Mouse (Mus musculus): ENCODE results near the gene Rab3il1. TPM values are rescaled to one million over a fixed set of nuclear protein-coding genes. Genes with fewer than 3 reads are reported as not detected.

Gene Rab3il1
- 10.5 and 13.8 TPM in 2 replicates for polyA plus RNA-seq (2012; rRNA removed)

DNA sequence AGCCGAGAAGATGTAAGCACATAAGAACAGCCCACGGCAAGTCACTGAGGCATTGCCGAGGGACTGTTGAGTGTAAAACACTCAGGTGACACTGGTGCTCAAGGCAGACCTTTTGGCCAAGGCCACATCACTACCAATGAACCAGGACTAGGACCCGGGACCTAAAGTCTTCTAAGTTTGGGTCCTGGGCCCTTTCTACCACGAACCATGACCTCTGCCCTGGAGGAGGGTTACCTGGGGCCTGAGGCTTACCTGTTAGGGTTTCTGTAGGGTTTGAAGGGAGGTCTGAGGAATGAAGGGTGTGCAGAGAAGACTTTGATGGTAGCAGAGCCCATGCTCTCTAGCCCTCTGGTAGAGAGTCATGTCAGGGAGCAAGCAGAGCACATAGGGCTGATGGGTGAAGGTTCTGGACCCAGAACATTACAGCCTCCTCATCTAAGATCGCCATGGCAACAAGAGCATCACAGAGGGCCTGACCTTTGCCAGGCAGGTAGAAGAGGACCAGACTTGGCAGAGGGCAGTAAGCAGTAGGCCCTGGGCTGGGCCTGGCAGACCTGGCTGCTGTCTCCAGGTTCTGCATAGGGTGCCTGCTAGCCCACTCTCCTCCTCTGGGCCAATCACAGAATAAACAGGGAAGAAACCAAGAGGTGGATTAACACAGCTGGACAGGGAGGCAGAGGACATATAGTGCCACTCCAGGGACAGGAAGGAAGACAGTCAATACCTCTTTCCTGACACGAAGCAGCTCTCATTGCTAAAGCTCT is at the start of gene Rab3il1, which contains the start of gene Best1:
Rab3il1 (plus strand) TSS at position 464 of the 764 bp plus-strand sequence.
Best1 (minus strand) TSS at position 428 of the 764 bp plus-strand sequence.
- TF ChIP-seq POLR2A (IDR thresholded peaks at IDR 0.05; ENCODE audit: borderline replicate concordance, extremely low read depth, low read depth, low read length) = no peak
- TF ChIP-seq CTCF (IDR thresholded peaks at IDR 0.05; ENCODE audit: insufficient read depth, low read length) = no peak
- WGBS = 84% methylated on average over 7 of the region's 7 CpGs
- Histone ChIP-seq H3K4me3 (replicated peaks; ENCODE audit: extremely low read depth, low read depth, low read length) (no peak within 1 kb of the TSS), H3K4me1 (ENCODE audit: control insufficient read depth, insufficient read depth, low read length) (no peaks in the 10 kb centered on the region)
- no peak for DNase-seq

GRCm38 (mm10) chr19:9952390-9952789 is 49.1 kb upstream of the Rab3il1 start:
- no peak for DNase-seq
- TF ChIP-seq CTCF (IDR thresholded peaks at IDR 0.05; ENCODE audit: insufficient read depth, low read length) (no peak), POLR2A (IDR thresholded peaks at IDR 0.05; ENCODE audit: borderline replicate concordance, extremely low read depth, low read depth, low read length) (no peak)
- Histone ChIP-seq H3K4me1 (ENCODE audit: control insufficient read depth, insufficient read depth, low read length) (peaks cover 11% of the 10 kb centered on the region), H3K4me3 (replicated peaks; ENCODE audit: extremely low read depth, low read depth, low read length) (no peak overlapping the region)
- 43% methylated on average over 3 of the region's 3 CpGs for WGBS

- Histone ChIP-seq H3K4me3 (replicated peaks; ENCODE audit: extremely low read depth, low read depth, low read length) (no peak overlapping the region), H3K4me1 (ENCODE audit: control insufficient read depth, insufficient read depth, low read length) (peaks cover 11% of the 10 kb centered on the region)
- DNase-seq = no peak
- no peak for TF ChIP-seq CTCF (IDR thresholded peaks at IDR 0.05; ENCODE audit: insufficient read depth, low read length)
- TF ChIP-seq POLR2A (IDR thresholded peaks at IDR 0.05; ENCODE audit: borderline replicate concordance, extremely low read depth, low read depth, low read length) = no peak
- WGBS = 69% methylated on average over 3 of the region's 3 CpGs
These were observed 48.6 kb upstream of the Rab3il1 start for GRCm38 (mm10) chr19:9952912-9953311.

DNA sequence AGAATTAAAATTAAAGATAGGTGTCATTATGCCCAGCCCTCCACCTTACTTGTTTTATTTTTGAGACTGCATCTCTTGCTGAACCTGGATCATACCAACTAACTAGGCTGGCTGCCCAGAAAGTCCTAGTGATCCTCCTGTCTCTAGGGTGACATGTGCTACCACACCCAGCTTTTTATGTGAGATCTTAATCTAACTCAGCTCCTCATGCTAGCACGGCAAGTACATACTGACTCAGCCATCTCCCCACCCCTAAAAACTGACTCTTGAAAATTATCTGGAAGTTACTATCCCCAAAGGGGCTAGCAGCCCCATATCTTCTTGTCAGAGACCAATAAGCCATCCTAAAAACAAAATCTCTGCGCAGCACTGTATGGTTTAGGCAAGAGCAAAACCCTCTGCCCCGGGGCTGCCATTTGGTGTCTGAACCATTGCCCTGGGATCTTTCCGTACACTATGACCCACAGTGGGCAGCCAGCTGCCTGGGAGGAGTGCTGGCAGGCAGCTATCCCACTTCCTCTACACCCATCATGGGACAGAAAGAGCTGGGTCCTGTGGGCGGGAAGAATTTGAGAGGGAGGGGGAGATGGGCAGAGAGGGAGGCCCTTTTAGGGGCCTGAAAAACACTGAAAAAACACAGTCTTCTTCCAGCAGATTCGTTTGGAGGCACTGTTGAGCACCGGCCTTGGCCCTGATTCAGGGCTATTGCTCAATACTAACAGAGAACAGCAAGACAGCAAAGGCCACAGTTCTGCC is 47.2 kb upstream of the Rab3il1 start:
- 14% methylated on average over 7 of the region's 7 CpGs for WGBS
- DNase-seq = peak; percentile 80
- no peak for TF ChIP-seq CTCF (IDR thresholded peaks at IDR 0.05; ENCODE audit: insufficient read depth, low read length)
- peak; percentile 45; the same call in 1 of the 2 replicates for TF ChIP-seq POLR2A (IDR thresholded peaks at IDR 0.05; ENCODE audit: borderline replicate concordance, extremely low read depth, low read depth, low read length)
- Histone ChIP-seq H3K4me3 (replicated peaks; ENCODE audit: extremely low read depth, low read depth, low read length) (no peak overlapping the region), H3K4me1 (ENCODE audit: control insufficient read depth, insufficient read depth, low read length) (peaks cover 11% of the 10 kb centered on the region)

DNA sequence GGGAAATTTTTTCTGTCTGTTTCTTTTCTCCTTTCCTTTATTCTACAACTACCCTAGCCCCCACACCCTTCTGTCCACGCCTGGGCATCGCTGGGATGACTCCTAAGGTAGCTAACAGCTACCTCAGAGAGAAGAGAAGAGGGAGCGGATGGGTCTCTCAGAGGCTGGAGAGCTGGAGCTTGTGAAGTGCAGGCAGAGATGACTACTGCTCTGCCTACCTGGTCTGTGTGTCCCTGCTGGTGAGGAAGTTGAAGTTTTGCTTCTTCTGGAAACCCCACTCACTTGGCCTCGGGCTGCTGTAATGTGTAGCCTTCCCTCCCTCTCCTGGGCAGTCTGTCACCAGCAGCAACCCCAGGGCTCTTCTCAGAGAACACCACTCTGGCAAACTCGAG is 46.7 kb upstream of the Rab3il1 start:
- DNase-seq = no peak
- 20% methylated on average over 5 of the region's 5 CpGs for WGBS
- Histone ChIP-seq H3K4me3 (replicated peaks; ENCODE audit: extremely low read depth, low read depth, low read length) (peak overlapping the region; percentile 33), H3K4me1 (ENCODE audit: control insufficient read depth, insufficient read depth, low read length) (peaks cover 11% of the 10 kb centered on the region)
- TF ChIP-seq CTCF (IDR thresholded peaks at IDR 0.05; ENCODE audit: insufficient read depth, low read length) (no peak), POLR2A (IDR thresholded peaks at IDR 0.05; ENCODE audit: borderline replicate concordance, extremely low read depth, low read depth, low read length) (no peak)

DNA sequence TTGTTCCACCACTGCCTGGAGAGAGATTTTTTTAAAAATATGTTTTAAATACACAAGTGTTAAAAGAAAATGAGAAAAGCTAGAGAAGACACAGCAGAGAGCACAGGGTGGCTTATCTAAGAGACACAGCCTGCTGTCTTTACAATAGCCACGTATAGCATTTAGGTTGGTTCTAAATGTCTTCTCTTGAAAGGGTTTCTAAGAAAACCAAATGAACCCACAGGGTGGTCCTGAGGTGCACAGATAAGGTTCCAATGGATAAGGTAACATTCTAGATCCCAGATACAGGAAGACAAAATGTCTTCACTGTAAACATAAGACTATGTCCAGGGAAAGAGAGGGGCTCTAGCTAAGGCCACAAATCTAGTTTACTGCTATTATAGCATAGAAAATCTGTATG is 46.0 kb upstream of the Rab3il1 start:
- WGBS = 69% methylated on average over 1 of the region's 1 CpGs
- Histone ChIP-seq H3K4me3 (replicated peaks; ENCODE audit: extremely low read depth, low read depth, low read length) (no peak overlapping the region), H3K4me1 (ENCODE audit: control insufficient read depth, insufficient read depth, low read length) (peaks cover 11% of the 10 kb centered on the region)
- TF ChIP-seq CTCF (IDR thresholded peaks at IDR 0.05; ENCODE audit: insufficient read depth, low read length) (no peak), POLR2A (IDR thresholded peaks at IDR 0.05; ENCODE audit: borderline replicate concordance, extremely low read depth, low read depth, low read length) (no peak)
- no peak for DNase-seq

GRCm38 (mm10) chr19:9956624-9957388 is 44.7 kb upstream of the Rab3il1 start:
- 80% methylated on average over 4 of the region's 4 CpGs for WGBS

GRCm38 (mm10) chr19:9957965-9958364 is 43.5 kb upstream of the Rab3il1 start:
- H3K4me1 ChIP-seq (ENCODE audit: control insufficient read depth, insufficient read depth, low read length) = peaks cover 11% of the 10 kb centered on the region
- no peak for TF ChIP-seq POLR2A (IDR thresholded peaks at IDR 0.05; ENCODE audit: borderline replicate concordance, extremely low read depth, low read depth, low read length)
- WGBS = 89% methylated on average over 5 of the region's 5 CpGs
- no peak overlapping the region for H3K4me3 ChIP-seq (replicated peaks; ENCODE audit: extremely low read depth, low read depth, low read length)
- no peak for DNase-seq

More at GRCm38 (mm10) chr19:9956624-9957388, 44.7 kb upstream of the Rab3il1 start:
- Histone ChIP-seq H3K4me3 (replicated peaks; ENCODE audit: extremely low read depth, low read depth, low read length) (no peak overlapping the region), H3K4me1 (ENCODE audit: control insufficient read depth, insufficient read depth, low read length) (peaks cover 11% of the 10 kb centered on the region)
- DNase-seq = no peak
- no peak for TF ChIP-seq CTCF (IDR thresholded peaks at IDR 0.05; ENCODE audit: insufficient read depth, low read length)

DNA sequence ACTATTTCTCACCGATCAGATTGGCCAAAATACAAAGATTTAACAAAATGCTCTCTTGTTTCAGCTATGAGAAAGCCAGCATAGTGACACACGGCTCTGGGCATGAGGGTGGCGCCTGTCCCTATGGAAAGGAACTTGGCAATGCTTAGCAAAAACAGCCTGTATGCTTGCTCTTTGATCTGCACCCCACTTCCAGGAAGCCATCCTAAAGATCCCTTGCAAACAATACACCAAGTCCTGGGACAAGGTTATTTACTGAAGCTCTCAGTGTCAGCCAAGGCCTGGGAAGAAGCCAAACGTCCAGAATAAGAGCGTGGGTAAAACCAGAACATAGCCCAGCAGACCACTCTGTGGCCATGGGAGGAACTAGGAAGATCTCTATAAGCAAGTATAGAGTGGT is 40.7 kb upstream of the Rab3il1 start:
- H3K4me3 ChIP-seq (replicated peaks; ENCODE audit: extremely low read depth, low read depth, low read length) = no peak overlapping the region
- no peak for TF ChIP-seq CTCF (IDR thresholded peaks at IDR 0.05; ENCODE audit: insufficient read depth, low read length)
- no peak for TF ChIP-seq POLR2A (IDR thresholded peaks at IDR 0.05; ENCODE audit: borderline replicate concordance, extremely low read depth, low read depth, low read length)
- WGBS = 55% methylated on average over 5 of the region's 5 CpGs
- no peak for DNase-seq
- H3K4me1 ChIP-seq (ENCODE audit: control insufficient read depth, insufficient read depth, low read length) = no peaks in the 10 kb centered on the region
